Mouse (Mus musculus): ENCODE data around the gene Fam19a1. TPM values are rescaled to one million over a fixed set of nuclear protein-coding genes. Genes with fewer than 3 reads are reported as not detected.

Fam19a1 gene
- total and polyA plus RNA-seq, 3 experiments: not detected

- Histone ChIP-seq H3K9ac (ENCODE audit: low read depth, low read length) (no peak overlapping the region), H3K27ac (no peak overlapping the region), H3K4me3 (no peak overlapping the region), H3K27me3 (ENCODE audit: control insufficient read depth, insufficient read depth, low read length) (no peaks in the 10 kb centered on the region), H3K4me1 (ENCODE audit: control insufficient read depth, insufficient read depth, low read length) (no peaks in the 10 kb centered on the region), H3K79me2 (replicated peaks; ENCODE audit: control insufficient read depth, insufficient read depth, low read length) (no peaks in the 10 kb centered on the region), H3K36me3 (ENCODE audit: control insufficient read depth, insufficient read depth, low read length) (no peaks in the 10 kb centered on the region)
- TF ChIP-seq EP300 (IDR thresholded peaks at IDR 0.05; ENCODE audit: insufficient read depth, low read depth, low read length): no peak
- no peak for TF ChIP-seq POLR2A (IDR thresholded peaks at IDR 0.05; ENCODE audit: insufficient read depth, low read depth, low read length)
- TF ChIP-seq CTCF (IDR thresholded peaks at IDR 0.05): no peak
- DNase-seq: no peak
- intact Hi-C loops (cut with DNase I): no loop called here
- 77% methylated on average over 2 of the region's 2 CpGs for WGBS
Measured at GRCm38 (mm10) chr6:96373274-96373673, 260.3 kb downstream of the Fam19a1 start.

GRCm38 (mm10) chr6:96376773-96377172 lies 263.8 kb downstream of the Fam19a1 start:
- DNase-seq: no peak
- intact Hi-C loops (cut with DNase I): no loop called here
- no peak for TF ChIP-seq POLR2A (IDR thresholded peaks at IDR 0.05; ENCODE audit: insufficient read depth, low read depth, low read length)
- TF ChIP-seq CTCF (IDR thresholded peaks at IDR 0.05): no peak
- 61% methylated on average over 3 of the region's 3 CpGs for WGBS
- no peak overlapping the region for H3K4me3 ChIP-seq
- H3K79me2 ChIP-seq (replicated peaks; ENCODE audit: control insufficient read depth, insufficient read depth, low read length): no peaks in the 10 kb centered on the region
- no peaks in the 10 kb centered on the region for H3K4me1 ChIP-seq (ENCODE audit: control insufficient read depth, insufficient read depth, low read length)
- no peaks in the 10 kb centered on the region for H3K36me3 ChIP-seq (ENCODE audit: control insufficient read depth, insufficient read depth, low read length)
- H3K27ac ChIP-seq: no peak overlapping the region
- H3K9ac ChIP-seq (ENCODE audit: low read depth, low read length): no peak overlapping the region
- H3K27me3 ChIP-seq (ENCODE audit: control insufficient read depth, insufficient read depth, low read length): no peaks in the 10 kb centered on the region

GRCm38 (mm10) chr6:96379229-96379628 lies 266.3 kb downstream of the Fam19a1 start:
- intact Hi-C loops (cut with DNase I): no loop called here
- Histone ChIP-seq H3K27me3 (ENCODE audit: control insufficient read depth, insufficient read depth, low read length) (no peaks in the 10 kb centered on the region), H3K4me1 (ENCODE audit: control insufficient read depth, insufficient read depth, low read length) (no peaks in the 10 kb centered on the region), H3K36me3 (ENCODE audit: control insufficient read depth, insufficient read depth, low read length) (no peaks in the 10 kb centered on the region), H3K27ac (no peak overlapping the region), H3K79me2 (replicated peaks; ENCODE audit: control insufficient read depth, insufficient read depth, low read length) (no peaks in the 10 kb centered on the region), H3K4me3 (no peak overlapping the region), H3K9ac (ENCODE audit: low read depth, low read length) (no peak overlapping the region)
- DNase-seq: no peak
- TF ChIP-seq CTCF (IDR thresholded peaks at IDR 0.05): no peak
- no peak for TF ChIP-seq POLR2A (IDR thresholded peaks at IDR 0.05; ENCODE audit: insufficient read depth, low read depth, low read length)
- no peak for TF ChIP-seq EP300 (IDR thresholded peaks at IDR 0.05; ENCODE audit: insufficient read depth, low read depth, low read length)
- WGBS: 46% methylated on average over 4 of the region's 4 CpGs

- intact Hi-C loops (cut with DNase I): no loop called here
- Histone ChIP-seq H3K4me1 (ENCODE audit: control insufficient read depth, insufficient read depth, low read length) (no peaks in the 10 kb centered on the region), H3K4me3 (no peak overlapping the region), H3K9ac (ENCODE audit: low read depth, low read length) (no peak overlapping the region), H3K79me2 (replicated peaks; ENCODE audit: control insufficient read depth, insufficient read depth, low read length) (no peaks in the 10 kb centered on the region), H3K27ac (no peak overlapping the region), H3K27me3 (ENCODE audit: control insufficient read depth, insufficient read depth, low read length) (no peaks in the 10 kb centered on the region), H3K36me3 (ENCODE audit: control insufficient read depth, insufficient read depth, low read length) (no peaks in the 10 kb centered on the region)
- 69% methylated on average over 1 of the region's 1 CpGs for WGBS
- TF ChIP-seq EP300 (IDR thresholded peaks at IDR 0.05; ENCODE audit: insufficient read depth, low read depth, low read length) (no peak), POLR2A (IDR thresholded peaks at IDR 0.05; ENCODE audit: insufficient read depth, low read depth, low read length) (no peak), CTCF (IDR thresholded peaks at IDR 0.05) (no peak)
- DNase-seq: no peak
Measured at GRCm38 (mm10) chr6:96384441-96384840, 271.5 kb downstream of the Fam19a1 start.

- Histone ChIP-seq H3K79me2 (replicated peaks; ENCODE audit: control insufficient read depth, insufficient read depth, low read length) (no peaks in the 10 kb centered on the region), H3K27ac (no peak overlapping the region), H3K36me3 (ENCODE audit: control insufficient read depth, insufficient read depth, low read length) (no peaks in the 10 kb centered on the region), H3K4me3 (no peak overlapping the region), H3K9ac (ENCODE audit: low read depth, low read length) (no peak overlapping the region), H3K27me3 (ENCODE audit: control insufficient read depth, insufficient read depth, low read length) (no peaks in the 10 kb centered on the region), H3K4me1 (ENCODE audit: control insufficient read depth, insufficient read depth, low read length) (no peaks in the 10 kb centered on the region)
- DNase-seq: no peak
- 81% methylated on average over 4 of the region's 4 CpGs for whole genome bisulfite sequencing
- no peak for TF ChIP-seq CTCF (IDR thresholded peaks at IDR 0.05)
- no peak for TF ChIP-seq EP300 (IDR thresholded peaks at IDR 0.05; ENCODE audit: insufficient read depth, low read depth, low read length)
- intact Hi-C loops (cut with DNase I): no loop called here
Measured at GRCm38 (mm10) chr6:96418866-96419265, 305.9 kb downstream of the Fam19a1 start.

GRCm38 (mm10) chr6:96419704-96420382 lies 306.9 kb downstream of the Fam19a1 start:
- H3K36me3 ChIP-seq (ENCODE audit: control insufficient read depth, insufficient read depth, low read length): no peaks in the 10 kb centered on the region
- 0 out of 2 replicates have a peak, but pooled peaks cover 1% of the 10 kb centered on the region for H3K27me3 ChIP-seq (ENCODE audit: control insufficient read depth, insufficient read depth, low read length)
- intact Hi-C loops (cut with DNase I): no loop called here
- H3K79me2 ChIP-seq (replicated peaks; ENCODE audit: control insufficient read depth, insufficient read depth, low read length): no peaks in the 10 kb centered on the region
- no peak overlapping the region for H3K9ac ChIP-seq (ENCODE audit: low read depth, low read length)
- no peak overlapping the region for H3K4me3 ChIP-seq
- no peak overlapping the region for H3K27ac ChIP-seq
- TF ChIP-seq CTCF (IDR thresholded peaks at IDR 0.05): no peak
- no peak for TF ChIP-seq EP300 (IDR thresholded peaks at IDR 0.05; ENCODE audit: insufficient read depth, low read depth, low read length)
- no peak for TF ChIP-seq POLR2A (IDR thresholded peaks at IDR 0.05; ENCODE audit: insufficient read depth, low read depth, low read length)
- H3K4me1 ChIP-seq (ENCODE audit: control insufficient read depth, insufficient read depth, low read length): no peaks in the 10 kb centered on the region
- DNase-seq: no peak
- 87% methylated on average over 5 of the region's 5 CpGs for WGBS

Data from heart, adult 2 months (tissue).